Mouse (Mus musculus) right cerebral cortex, postnatal 36 days (tissue): ENCODE results near the gene Dnase2b.
A peak's percentile ranks its signal among the peaks of the same experiment; 100 is the strongest.

Source experiments
- DNase-seq, 2 experiments: peaks; one replicate each; pipeline ENCODE4 v3.0.0; 2022; ENCODE audit warnings: low spot score in 2 of 2, mixed read lengths in 1 of 2

The Dnase2b gene

DNA sequence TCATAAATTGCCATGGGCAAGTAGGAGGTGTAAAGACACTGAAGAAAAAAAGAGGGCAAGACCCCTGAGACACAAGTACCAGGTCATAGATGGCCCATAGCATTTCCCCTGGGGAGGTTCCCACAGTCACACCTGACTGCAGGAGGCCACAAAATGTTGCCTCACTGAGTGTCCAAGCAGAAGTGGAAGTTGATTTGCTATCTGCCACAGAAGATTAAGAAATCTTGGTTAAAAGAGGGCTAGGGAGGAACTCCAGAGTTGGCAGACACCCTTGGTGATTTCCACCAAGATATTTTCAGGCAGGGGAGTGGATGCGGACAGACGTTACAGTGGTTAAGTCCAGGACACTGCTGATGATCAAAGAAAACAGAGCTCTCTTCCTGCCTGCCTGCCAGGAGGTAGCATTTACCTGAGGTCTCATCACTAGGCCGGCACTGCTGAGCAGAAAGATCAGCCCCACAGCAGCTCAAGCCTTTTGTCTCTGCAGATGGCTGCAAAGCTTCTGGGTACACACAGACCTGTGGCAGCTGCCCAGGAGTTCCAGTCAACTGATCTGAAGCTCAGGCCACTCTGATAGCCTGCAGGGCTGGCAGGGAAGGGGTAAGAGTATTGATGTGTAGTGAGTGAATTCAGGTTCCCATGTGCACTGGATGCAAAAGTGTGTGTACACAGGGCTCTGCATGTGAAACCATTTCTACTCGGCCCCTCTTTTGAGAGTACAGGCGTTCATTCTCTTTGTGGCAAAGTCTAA, 1.3 kb upstream of the Dnase2b start:
- no peak for DNase-seq

DNA sequence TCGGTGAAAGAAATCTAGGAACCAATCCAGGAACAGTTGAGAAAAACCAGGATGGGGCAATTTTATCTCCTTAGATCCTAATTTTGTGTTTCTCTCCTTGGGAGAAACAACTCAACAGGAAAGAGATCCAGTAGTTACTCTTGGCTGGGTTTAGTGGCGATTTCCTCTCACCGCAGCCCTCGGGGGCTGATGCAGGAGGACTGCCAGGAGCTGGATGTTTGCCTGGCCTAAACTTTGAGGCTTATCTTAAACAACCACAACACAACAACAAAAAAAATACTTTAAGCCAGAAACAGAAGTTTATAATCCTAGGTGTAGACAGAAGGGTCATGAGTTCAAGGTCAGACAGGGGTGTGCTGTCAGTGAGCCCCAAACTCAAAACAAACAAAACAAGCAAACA, 3.6 kb downstream of the Dnase2b start:
- DNase-seq: no peak

GRCm38 (mm10) chr3:146611261-146611660, 4.1 kb downstream of the Dnase2b start:
- DNase-seq: no peak

- peak in 1 of 2 experiments; percentile 72 for DNase-seq
Measured at GRCm38 (mm10) chr3:146610322-146610721, 5.1 kb downstream of the Dnase2b start.

DNA sequence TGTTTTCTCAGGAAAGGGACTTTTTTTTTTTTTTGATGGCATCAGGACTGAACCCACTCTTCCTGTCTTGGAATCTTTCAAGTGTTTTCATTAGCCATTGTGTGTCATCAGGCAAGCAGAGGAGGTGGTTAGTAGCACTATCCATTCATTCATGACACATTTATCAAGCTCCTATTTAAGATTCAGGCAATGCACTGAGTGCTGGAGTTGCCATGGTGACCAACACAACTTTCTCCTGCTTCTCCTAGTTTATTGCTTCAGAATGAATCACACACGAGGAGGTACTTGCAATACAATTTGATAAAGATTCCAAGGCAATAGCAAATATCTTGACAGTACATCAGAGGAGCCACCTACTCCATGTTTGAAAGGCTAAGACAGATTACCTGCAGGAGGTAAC, 8.0 kb downstream of the Dnase2b start:
- DNase-seq: peak; percentile 59 to 77

DNA sequence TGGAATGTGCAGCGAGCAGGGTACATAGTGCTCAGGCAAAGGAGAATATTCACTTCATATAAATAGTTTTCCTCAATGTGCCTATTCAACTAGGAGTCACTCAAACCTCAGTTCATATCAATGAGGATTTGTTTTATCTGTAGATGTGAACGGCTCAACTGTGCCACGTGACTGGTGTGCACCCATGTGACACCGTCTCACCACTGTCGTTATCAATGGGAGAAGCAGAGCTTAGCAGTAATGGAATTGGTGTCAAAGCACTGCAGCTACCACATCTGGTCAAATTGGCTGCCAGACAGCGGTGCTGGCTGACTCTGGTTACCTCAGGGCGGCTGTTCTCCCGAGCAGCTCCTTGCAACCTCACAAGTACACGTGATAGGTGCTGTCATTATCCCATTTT, 10.7 kb downstream of the Dnase2b start:
- DNase-seq: no peak

DNA sequence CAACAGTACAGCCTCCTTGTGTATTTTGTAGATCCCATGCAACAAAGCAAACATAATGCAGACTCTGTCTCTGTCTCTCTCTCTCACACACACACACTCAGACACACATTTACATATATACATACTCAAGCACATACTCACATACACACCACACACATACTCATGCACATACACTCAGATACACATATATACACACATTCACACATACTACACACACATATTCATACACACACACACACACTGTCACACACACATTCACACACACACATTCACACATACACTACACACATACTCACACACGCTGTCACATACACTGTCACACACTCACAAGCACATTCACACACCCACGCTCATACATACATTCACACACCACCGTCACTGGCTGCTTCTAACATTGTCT, 12.9 kb downstream of the Dnase2b start:
- DNase-seq: no peak

- DNase-seq: no peak
Measured at GRCm38 (mm10) chr3:146601205-146601604, 14.2 kb downstream of the Dnase2b start.

DNA sequence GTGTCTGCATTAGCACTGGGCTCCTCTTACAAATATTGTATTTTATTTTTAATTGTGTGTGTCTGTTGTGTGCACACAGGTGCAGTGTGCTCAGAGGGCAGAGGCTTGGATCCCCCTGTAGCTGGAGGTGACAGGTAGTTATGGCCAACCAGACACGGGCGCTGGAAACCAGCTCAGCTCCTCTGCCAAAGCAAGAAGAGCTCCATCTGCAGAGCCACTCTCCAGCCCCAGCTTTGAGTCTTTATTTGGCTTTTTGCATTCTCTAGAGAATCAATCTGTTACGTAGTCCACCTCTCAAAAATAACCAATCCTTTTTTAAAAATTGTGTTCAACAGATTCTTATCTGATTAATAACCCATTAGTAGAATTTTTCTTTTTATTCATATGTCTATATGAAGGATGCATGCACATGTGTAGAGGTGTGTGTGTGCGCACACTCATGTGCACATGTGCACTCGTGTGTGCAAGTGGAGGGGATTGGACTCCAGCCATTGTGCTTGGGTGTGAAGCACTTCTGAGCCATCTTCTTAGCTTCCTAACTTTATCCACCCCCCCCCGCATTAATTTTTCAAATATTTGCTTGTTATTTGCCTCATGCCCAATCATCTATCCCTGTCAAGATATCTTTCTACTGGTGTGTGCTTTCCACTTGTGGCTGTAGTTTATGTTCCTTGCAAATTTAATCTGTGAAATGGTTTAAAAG, 16.0 kb downstream of the Dnase2b start:
- DNase-seq: no peak

GRCm38 (mm10) chr3:146598411-146598810, 17.0 kb downstream of the Dnase2b start:
- peak; percentile 20 to 53 for DNase-seq

GRCm38 (mm10) chr3:146596864-146597263, 18.5 kb downstream of the Dnase2b start:
- DNase-seq: no peak

DNA sequence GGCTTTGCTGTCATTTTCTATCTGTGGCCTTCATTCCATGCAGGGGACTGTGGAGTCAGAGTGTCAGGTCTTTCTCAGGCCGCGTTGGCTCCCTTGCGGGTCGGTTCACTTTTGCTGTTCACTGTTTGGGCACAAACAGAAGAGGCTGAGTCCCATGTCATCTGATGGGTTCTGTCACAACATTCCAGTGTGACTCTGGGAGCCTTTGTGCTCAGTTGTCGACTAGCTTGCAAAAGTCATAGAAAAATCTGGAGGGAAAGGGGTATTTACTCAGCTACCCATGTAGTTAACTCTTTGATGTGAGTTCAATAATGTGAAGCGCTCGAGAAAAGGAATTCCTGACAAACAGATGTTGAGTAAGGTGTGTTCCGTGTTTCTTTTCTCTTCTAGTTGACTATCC, 19.0 kb downstream of the Dnase2b start:
- no peak for DNase-seq

DNA sequence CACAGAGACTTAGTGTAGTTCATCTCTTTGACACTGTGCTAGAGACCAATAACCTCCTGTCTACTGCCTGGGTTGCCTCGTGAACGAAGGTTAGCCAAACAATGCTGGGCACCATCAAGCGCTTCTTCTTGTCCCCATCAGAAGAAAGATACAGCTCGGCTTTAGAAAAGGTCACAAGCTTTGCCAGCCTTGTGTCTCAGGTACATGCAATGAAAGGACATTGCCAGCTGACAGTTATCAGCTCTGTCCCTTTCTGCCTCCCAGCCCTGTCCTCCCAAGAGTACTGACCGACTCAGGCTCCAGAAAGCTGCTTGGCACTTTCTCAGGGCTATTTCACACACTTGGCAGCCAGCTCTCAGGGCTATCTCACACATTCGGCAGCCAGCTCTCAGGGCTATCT, 20.0 kb downstream of the Dnase2b start:
- no peak for DNase-seq

GRCm38 (mm10) chr3:146591601-146592000, 23.8 kb downstream of the Dnase2b start:
- DNase-seq: no peak

DNA sequence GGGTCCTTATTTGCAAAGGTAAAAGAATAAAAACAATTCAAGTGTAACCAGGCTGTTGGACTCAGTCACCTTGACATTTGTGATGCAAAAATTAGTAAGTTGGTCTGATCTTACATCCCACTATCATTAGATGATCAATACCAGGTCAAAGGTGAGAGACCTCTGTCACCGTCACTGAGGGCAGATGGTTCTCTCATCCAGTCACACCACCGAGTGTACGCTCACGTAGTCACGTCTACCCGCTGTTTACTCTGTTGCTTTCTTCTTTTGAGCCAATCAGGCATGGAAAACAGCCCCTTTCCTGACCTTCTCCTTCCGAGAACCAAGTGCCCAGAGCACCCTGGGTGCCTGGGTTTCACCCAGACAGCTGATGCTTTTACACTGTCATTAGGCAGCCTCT, 24.2 kb downstream of the Dnase2b start:
- no peak for DNase-seq

DNA sequence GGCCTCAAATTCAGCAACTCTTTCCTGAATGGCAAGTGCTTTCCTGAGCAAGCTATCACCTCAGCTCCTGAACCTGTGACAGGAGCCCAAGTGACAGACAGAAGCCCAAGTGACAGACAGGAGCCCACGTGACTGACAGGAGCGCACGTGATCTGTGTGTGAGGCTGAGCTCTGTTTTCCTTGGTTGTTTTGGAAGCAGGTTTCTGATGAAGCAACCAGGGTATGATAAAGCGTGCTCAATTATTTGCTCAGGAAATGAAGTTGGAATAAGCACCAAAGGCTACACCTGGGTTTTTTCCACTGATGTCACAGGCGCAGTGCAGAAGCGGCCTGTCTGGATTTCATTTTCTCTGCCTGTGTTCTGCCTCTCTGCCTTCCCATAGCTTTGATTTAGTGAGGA, 25.9 kb downstream of the Dnase2b start:
- DNase-seq: no peak

- no peak for DNase-seq
Measured at GRCm38 (mm10) chr3:146586616-146587015, 28.8 kb downstream of the Dnase2b start.

DNA sequence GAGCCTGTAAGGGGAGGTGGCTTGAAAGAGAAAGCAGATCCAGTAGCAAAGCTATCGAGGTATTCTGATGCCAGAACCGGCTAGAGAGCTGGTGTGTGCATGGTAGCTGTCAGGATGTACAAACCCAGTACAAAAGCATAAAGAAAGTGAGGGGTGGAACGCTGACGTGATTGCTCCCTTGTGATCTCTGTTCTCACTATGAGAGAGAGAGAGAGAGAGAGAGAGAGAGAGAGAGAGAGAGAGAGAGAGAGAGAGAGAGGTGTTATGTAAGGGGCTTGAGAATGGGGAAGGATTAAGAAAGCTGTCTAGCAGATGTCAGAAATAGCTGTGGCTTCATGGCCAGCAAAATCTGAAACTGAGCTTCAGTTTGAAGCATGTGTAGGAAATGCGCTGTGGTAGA, 31.5 kb downstream of the Dnase2b start:
- DNase-seq: no peak

DNA sequence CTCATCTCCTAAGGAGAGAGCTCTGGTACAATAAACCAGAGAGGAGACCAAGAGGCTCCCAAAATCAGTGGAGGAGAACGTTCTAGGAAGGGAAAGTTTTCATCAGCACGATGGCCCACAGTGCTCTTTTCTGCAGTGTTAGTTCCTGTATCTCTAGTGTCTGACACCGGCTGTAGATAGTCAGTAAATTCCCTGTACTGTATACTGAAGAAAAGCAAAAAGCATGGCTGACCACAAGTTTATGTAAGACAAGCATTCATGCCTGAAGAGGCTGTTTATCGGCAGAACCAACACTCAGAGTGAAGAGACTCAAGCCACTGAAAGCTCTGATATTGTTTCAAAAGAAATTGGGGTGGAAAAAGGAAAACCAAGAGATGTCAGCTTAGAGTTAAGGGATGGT, 31.9 kb downstream of the Dnase2b start:
- DNase-seq: no peak

- no peak for DNase-seq
Measured at GRCm38 (mm10) chr3:146580039-146580729, 35.2 kb downstream of the Dnase2b start.

GRCm38 (mm10) chr3:146577591-146577990, 37.8 kb downstream of the Dnase2b start:
- DNase-seq: no peak

- no peak for DNase-seq
Measured at GRCm38 (mm10) chr3:146571341-146571740, 44.1 kb downstream of the Dnase2b start.

GRCm38 (mm10) chr3:146570939-146571338, 44.5 kb downstream of the Dnase2b start:
- no peak for DNase-seq
